Mouse (Mus musculus) kidney, embryonic 16.5 days (tissue): ENCODE measurements around the gene Chst5. TPM values are rescaled to one million over a fixed set of nuclear protein-coding genes. Genes with fewer than 3 reads are reported as not detected.

ENCODE experiments used
- ATAC-seq: fragments of 200-750 bp; cut with Nextera tagmentation; 2 replicates; pipeline ENCODE4 v1.8.0; 2017; ENCODE audit warnings: moderate TSS enrichment; ENCODE audit not compliant: low FRiP score, low TSS enrichment
- H3K27ac ChIP-seq: fragments of 300-500 bp; sonication (generic); 2 replicates; pipeline ENCODE4 v1.5.1; 2014; ENCODE audit warnings: low read length
- H3K27me3 ChIP-seq: fragments of 300-500 bp; sonication (generic); 2 replicates; pipeline ENCODE4 v1.6.1; 2014; ENCODE audit warnings: low read length, control low read depth, mixed read lengths; ENCODE audit not compliant: insufficient read depth
- H3K36me3 ChIP-seq: fragments of 300-500 bp; sonication (generic); 2 replicates; pipeline ENCODE4 v1.6.1; 2014; ENCODE audit warnings: low read length, control low read depth, mixed read lengths; ENCODE audit not compliant: insufficient read depth
- H3K4me1 ChIP-seq: fragments of 300-500 bp; sonication (generic); 2 replicates; pipeline ENCODE4 v1.6.1; 2014; ENCODE audit warnings: low read length, control low read depth, mixed read lengths; ENCODE audit not compliant: insufficient read depth
- H3K4me2 ChIP-seq: fragments of 300-500 bp; sonication (generic); replicated peaks from 2 replicates; pipeline ENCODE4 v1.6.1; 2014; ENCODE audit warnings: low read depth, low read length
- H3K4me3 ChIP-seq: fragments of 300-500 bp; sonication (generic); 2 replicates; pipeline ENCODE4 v1.5.1; 2014; ENCODE audit warnings: mild to moderate bottlenecking, low read length
- H3K9ac ChIP-seq: fragments of 300-500 bp; sonication (generic); replicated peaks from 2 replicates; pipeline ENCODE4 v1.6.1; 2014; ENCODE audit warnings: low read length
- H3K9me3 ChIP-seq: fragments of 300-500 bp; sonication (generic); 2 replicates; pipeline ENCODE4 v1.6.1; 2016; ENCODE audit warnings: low read length, control low read depth
- WGBS: fragments of 180-500 bp; shearing (Covaris S2); extraction: QIAGEN DNeasy Blood & Tissue Kit; methylation state at CpG from one replicate; pipeline ENCODE4 v1.1.7; 2014; 5-methylcytosine and 5-hydroxymethylcytosine counted together
- polyA plus RNA-seq: library from polyadenylated mRNA; unstranded; fragments of >200 nt; fragmentation: Nextera tagmentation; extraction: Ambion mirVana; gene quantifications from 2 replicates; pipeline ENCODE4 v1.2.1, GENCODE M21; 2015

Chst5 gene
- polyA plus RNA-seq, 1 experiment from 2014 or later: 1.9 TPM

DNA sequence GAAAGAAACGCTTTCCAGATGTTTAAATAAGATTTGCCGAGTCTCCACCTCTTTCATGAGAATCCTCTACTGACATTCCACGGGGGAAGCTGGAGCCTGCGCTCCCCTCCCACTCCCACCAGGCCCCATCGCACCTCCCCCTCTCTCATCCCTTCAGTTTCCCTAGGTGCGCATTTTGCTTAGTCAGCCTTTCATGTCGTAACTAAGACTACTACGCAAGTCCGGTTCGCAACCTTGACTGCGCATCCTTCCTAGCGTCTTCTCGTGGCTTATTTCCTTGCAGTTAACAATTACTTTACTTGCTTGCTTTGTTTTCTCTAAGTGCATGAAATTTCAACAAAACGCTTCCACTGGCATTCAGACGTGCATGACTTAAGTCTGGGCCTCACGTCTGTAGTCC lies 21.5 kb upstream of the Chst5 start:
- peaks cover 15% of the 10 kb centered on the region for H3K4me1 ChIP-seq
- H3K9me3 ChIP-seq: no peaks in the 10 kb centered on the region
- 74% methylated on average over 16 of the region's 16 CpGs for WGBS
- no peak overlapping the region for H3K9ac ChIP-seq
- no peak for ATAC-seq
- H3K4me3 ChIP-seq: no peak overlapping the region
- H3K27me3 ChIP-seq: no peaks in the 10 kb centered on the region
- no peak overlapping the region for H3K27ac ChIP-seq
- H3K36me3 ChIP-seq: no peaks in the 10 kb centered on the region
- H3K4me2 ChIP-seq: no peak overlapping the region

DNA sequence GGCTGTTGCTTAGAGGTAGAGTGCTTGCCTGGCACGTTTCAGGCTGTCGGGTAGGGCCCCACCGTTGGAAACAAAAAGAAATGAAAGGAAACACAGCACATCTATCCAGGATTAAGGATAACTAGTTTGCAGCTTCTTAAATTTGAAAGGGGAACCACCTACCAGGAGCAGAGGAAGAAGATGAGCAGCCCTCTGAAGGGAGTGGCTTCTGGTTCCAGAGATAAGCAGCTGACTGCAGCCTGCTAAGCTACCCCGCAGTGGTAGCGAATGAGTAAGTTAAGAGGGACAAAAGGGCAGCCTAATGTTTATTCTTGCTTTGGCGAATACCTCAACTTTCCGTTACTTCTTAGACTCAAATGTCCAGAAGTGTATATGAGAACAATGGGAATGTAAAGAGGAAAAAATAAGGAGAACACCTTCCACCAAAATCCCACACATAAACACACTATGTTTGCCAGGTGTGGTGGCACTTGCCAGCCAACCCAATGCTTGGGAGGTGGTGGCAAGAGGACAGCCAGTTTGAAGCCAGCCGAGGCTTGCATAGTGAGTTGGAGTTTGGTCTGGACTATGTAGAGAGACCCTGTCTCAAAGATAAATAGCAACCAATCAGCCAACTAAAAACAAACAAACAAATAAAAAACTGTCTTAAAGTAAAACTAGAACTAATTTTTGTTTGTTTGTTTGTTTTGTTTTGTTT lies 19.5 kb upstream of the Chst5 start:
- Histone ChIP-seq H3K9ac (no peak overlapping the region), H3K36me3 (no peaks in the 10 kb centered on the region), H3K9me3 (no peaks in the 10 kb centered on the region), H3K27me3 (no peaks in the 10 kb centered on the region), H3K4me3 (no peak overlapping the region), H3K27ac (no peak overlapping the region), H3K4me2 (no peak overlapping the region), H3K4me1 (peaks cover 15% of the 10 kb centered on the region)
- WGBS: 80% methylated on average over 8 of the region's 8 CpGs
- ATAC-seq: no peak

DNA sequence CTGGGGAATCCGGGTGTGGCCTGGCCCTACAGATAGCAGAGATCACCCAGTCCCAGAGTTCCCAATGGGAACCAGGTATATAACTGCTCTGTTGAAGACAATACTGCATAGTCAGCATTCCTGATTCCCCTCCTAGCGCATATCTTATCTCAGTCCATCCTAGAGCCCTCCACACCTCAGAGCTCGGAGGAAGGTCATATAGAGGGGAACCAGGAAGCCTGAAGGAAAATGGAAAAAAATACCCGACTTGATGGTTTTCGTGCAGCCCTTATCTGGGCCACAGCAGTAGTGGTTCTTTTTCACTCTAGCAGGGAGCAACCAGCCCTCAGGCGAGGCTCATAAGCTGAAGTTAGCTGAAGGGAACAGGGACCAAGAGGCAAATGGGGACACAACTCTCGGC lies 14.7 kb upstream of the Chst5 start:
- Histone ChIP-seq H3K4me1 (peaks cover 6% of the 10 kb centered on the region; the same call in 1 of the 2 replicates), H3K4me2 (no peak overlapping the region), H3K27ac (no peak overlapping the region), H3K9me3 (no peaks in the 10 kb centered on the region), H3K9ac (no peak overlapping the region), H3K4me3 (no peak overlapping the region), H3K36me3 (no peaks in the 10 kb centered on the region), H3K27me3 (no peaks in the 10 kb centered on the region)
- ATAC-seq: no peak
- 75% methylated on average over 7 of the region's 7 CpGs for WGBS

GRCm38 (mm10) chr8:111923383-111923804 lies 13.1 kb upstream of the Chst5 start:
- H3K36me3 ChIP-seq: no peaks in the 10 kb centered on the region
- peak; percentile 42; the same call in 1 of the 2 replicates for ATAC-seq

DNA sequence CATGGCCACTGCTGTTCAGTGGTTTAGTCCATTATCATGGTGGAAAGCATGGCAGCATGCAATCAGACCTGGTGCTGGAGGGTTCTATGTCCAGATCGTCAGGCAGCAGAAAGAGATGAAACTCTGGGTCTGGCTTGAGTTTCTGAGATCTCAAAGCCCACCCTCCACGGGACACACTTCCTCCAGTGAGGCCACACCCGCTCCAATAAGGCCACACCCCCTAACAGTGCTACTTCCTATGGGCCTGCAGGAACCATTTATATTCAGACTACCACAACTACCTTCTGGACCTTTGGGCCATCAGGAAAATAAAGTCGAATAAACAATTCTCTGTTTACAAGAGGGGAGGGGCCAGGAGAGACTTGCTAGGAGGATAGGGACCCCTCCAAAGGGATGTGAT lies 10.7 kb upstream of the Chst5 start:
- no peak for ATAC-seq
- WGBS: 70% methylated on average over 4 of the region's 4 CpGs
- Histone ChIP-seq H3K27me3 (no peaks in the 10 kb centered on the region), H3K4me1 (peaks cover 6% of the 10 kb centered on the region; the same call in 1 of the 2 replicates), H3K27ac (peak overlapping the region; percentile 46; the same call in 1 of the 2 replicates), H3K4me2 (no peak overlapping the region), H3K9ac (no peak overlapping the region), H3K9me3 (no peaks in the 10 kb centered on the region), H3K4me3 (no peak overlapping the region), H3K36me3 (peaks cover 2% of the 10 kb centered on the region; the same call in 1 of the 2 replicates)

More at GRCm38 (mm10) chr8:111923383-111923804, 13.1 kb upstream of the Chst5 start:
- H3K27me3 ChIP-seq: no peaks in the 10 kb centered on the region
- 29% methylated on average over 10 of the region's 10 CpGs for WGBS
- no peaks in the 10 kb centered on the region for H3K9me3 ChIP-seq
- H3K4me1 ChIP-seq: peaks cover 6% of the 10 kb centered on the region; the same call in 1 of the 2 replicates
- H3K4me2 ChIP-seq: no peak overlapping the region
- no peak overlapping the region for H3K4me3 ChIP-seq
- H3K9ac ChIP-seq: no peak overlapping the region
- H3K27ac ChIP-seq: no peak overlapping the region

- Histone ChIP-seq H3K4me2 (no peak overlapping the region), H3K4me3 (no peak overlapping the region), H3K9ac (no peak overlapping the region), H3K4me1 (peaks cover 6% of the 10 kb centered on the region; the same call in 1 of the 2 replicates), H3K36me3 (peaks cover 2% of the 10 kb centered on the region; the same call in 1 of the 2 replicates), H3K27me3 (no peaks in the 10 kb centered on the region), H3K9me3 (no peaks in the 10 kb centered on the region), H3K27ac (no peak overlapping the region)
- ATAC-seq: no peak
- WGBS: 94% methylated on average over 2 of the region's 2 CpGs
Observed at GRCm38 (mm10) chr8:111919663-111920062, 9.4 kb upstream of the Chst5 start.

DNA sequence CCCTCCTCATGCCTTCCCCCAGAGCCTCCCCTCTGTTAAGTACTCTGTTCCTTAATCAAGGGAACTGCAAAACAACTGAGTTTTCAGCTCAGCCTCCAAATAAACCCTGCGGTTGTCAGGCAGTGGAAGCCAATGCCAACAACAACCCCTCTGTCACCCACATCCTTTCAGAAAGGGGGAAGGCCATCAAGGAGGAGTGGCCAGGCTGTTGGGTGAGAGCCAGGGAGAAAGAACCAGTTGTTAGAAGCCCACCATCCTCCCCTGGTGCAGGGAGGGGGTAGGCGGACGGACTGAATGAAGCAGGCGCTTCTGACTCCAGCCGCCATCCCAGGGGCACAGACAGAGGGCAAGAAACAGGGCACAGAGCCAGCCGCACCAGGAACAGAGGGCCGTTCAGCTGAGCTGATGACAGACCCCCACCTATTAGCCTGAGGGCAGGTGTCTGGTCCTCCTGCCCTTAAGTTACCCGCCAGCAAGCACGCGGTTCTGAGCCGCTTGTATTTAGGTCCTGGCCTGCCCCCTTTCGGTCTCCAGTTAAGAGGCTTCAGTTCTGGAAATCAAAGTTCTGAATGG lies 2.7 kb upstream of the Chst5 start:
- H3K9me3 ChIP-seq: no peaks in the 10 kb centered on the region
- H3K4me3 ChIP-seq: no peak overlapping the region
- peaks cover 17% of the 10 kb centered on the region for H3K27me3 ChIP-seq
- 49% methylated on average over 12 of the region's 12 CpGs for WGBS
- H3K4me2 ChIP-seq: no peak overlapping the region
- no peak overlapping the region for H3K27ac ChIP-seq
- peaks cover 8% of the 10 kb centered on the region for H3K4me1 ChIP-seq
- 0 out of 2 replicates have a peak, but pooled peaks have one; percentile 40 for ATAC-seq
- no peak overlapping the region for H3K9ac ChIP-seq
- peaks cover 2% of the 10 kb centered on the region; the same call in 1 of the 2 replicates for H3K36me3 ChIP-seq

- H3K9me3 ChIP-seq: no peaks in the 10 kb centered on the region
- no peaks in the 10 kb centered on the region for H3K36me3 ChIP-seq
- H3K4me1 ChIP-seq: peaks cover 8% of the 10 kb centered on the region
- H3K27me3 ChIP-seq: peaks cover 17% of the 10 kb centered on the region
- H3K27ac ChIP-seq: no peak overlapping the region
- WGBS: 27% methylated on average over 7 of the region's 7 CpGs
- no peak overlapping the region for H3K9ac ChIP-seq
- ATAC-seq: no peak
- no peak overlapping the region for H3K4me2 ChIP-seq
- H3K4me3 ChIP-seq: no peak overlapping the region
Observed at GRCm38 (mm10) chr8:111911572-111911971, 1.3 kb upstream of the Chst5 start.

DNA sequence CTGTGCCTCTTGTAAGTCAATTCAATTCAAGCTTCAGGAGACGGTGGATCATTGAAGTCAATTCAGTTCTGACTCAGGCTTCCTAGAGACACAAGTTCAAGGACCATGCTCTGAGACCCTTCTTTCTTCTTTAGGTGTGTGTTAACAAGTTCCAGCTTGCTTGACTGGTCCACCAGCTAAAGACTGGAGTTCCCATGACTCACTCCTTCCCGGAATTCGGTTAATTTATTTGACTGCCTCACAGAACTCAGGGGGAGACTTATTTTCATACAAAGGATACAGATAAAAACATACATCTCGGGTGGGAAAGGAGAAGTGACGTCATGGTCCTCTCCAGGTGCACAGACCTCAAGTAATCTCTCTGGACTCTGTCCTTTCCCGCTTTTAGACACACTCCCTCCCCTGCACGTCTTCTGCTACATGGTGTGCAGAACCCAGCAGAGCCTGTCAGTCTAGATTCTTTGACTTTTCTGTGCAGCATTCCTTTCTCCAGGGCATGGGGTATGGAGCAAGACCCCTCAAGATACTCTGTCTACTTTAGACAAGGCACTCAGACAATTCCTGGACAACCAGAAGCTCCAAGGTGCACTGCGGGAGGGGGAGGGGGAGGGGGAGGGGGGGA lies 4.6 kb downstream of the Chst5 start:
- ATAC-seq: no peak
- H3K27ac ChIP-seq: no peak overlapping the region

More for the DNA sequence above, 4.6 kb downstream of the Chst5 start:
- Histone ChIP-seq H3K9ac (no peak overlapping the region), H3K4me3 (no peak overlapping the region), H3K36me3 (no peaks in the 10 kb centered on the region), H3K4me1 (peaks cover 8% of the 10 kb centered on the region), H3K27me3 (peaks cover 17% of the 10 kb centered on the region), H3K4me2 (no peak overlapping the region), H3K9me3 (no peaks in the 10 kb centered on the region)
- WGBS: 62% methylated on average over 8 of the region's 8 CpGs
